11 mouse cellular contexts compared by ENCODE assay signal in the genomic region with DNA sequence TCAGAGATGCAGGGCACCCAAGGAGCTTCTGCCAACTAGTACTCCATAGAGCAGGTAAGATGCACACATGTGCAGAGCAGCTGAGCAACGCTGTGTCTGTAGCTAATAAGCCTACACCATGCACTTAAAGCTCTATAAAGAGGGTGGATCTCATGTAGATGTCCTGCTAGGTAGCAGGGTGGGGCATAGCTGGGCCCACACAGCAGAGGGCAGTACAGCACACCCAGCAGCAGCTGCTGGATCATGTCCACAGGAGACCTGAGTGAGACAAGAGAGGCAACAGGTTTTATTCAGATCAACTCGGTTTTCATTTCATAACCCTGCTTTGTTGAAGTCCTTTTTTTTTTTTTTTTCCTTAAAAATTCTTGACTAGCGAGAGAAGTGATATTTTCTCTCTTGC.
DNase-seq lines count a peak whose midpoint lies in the region; ATAC-seq and TF ChIP-seq lines count a peak whose summit lies in the region.
"Had no signal": no experiment of that assay in that cellular context is flagged by ENCODE, and none has a peak within 500 bp of the region (broad histone marks: within the 10 kb centered on the region; RNA-seq: fewer than 3 reads in every experiment).

No protein-coding gene starts in this region.

- H3K36me3 ChIP-seq in heart, embryonic 10.5 days: no peaks in the 10 kb centered on the region
- H3K36me3 ChIP-seq in heart, embryonic 11.5 days (ENCODE audit: control insufficient read depth, insufficient read depth, low read length): no peaks in the 10 kb centered on the region
- H3K36me3 ChIP-seq in heart, embryonic 15.5 days: no peaks in the 10 kb centered on the region
- H3K36me3 ChIP-seq in stomach, postnatal 0 days (ENCODE audit: control insufficient read depth, insufficient read depth, low read length): no peaks in the 10 kb centered on the region
- H3K36me3 ChIP-seq in forebrain, embryonic 14.5 days (ENCODE audit: control insufficient read depth, insufficient read depth, low read length): no peaks in the 10 kb centered on the region
- H3K36me3 ChIP-seq: embryonic facial prominence, embryonic 13.5 days; hindbrain, embryonic 10.5 days had no signal

- H3K9ac ChIP-seq in heart, embryonic 11.5 days (ENCODE audit: low read depth, low read length): no peak overlapping the region
- H3K9ac ChIP-seq in heart, embryonic 15.5 days: no peak overlapping the region
- no peak overlapping the region for H3K9ac ChIP-seq in stomach, postnatal 0 days (ENCODE audit: low read length)
- no peak overlapping the region for H3K9ac ChIP-seq in forebrain, embryonic 14.5 days (ENCODE audit: low read length)
- H3K9ac ChIP-seq: embryonic facial prominence, embryonic 13.5 days had no signal

- peak; percentile 64 for TF ChIP-seq CTCF in stomach, postnatal 0 days (IDR thresholded peaks at IDR 0.05; ENCODE audit: low read depth)

- no peak for ATAC-seq in heart, embryonic 11.5 days (replicated peaks; ENCODE audit: insufficient number of reproducible peaks, low FRiP score, low TSS enrichment)
- ATAC-seq in heart, embryonic 15.5 days (replicated peaks; ENCODE audit: insufficient number of reproducible peaks, insufficient read depth, low FRiP score, low read depth): 0 out of 2 replicates have a peak, but pooled peaks have one; percentile 43
- no peak for ATAC-seq in stomach, postnatal 0 days (ENCODE audit: low FRiP score, low TSS enrichment)
- ATAC-seq in forebrain, embryonic 14.5 days: no peak

- H3K9me3 ChIP-seq in heart, embryonic 10.5 days: no peaks in the 10 kb centered on the region
- no peaks in the 10 kb centered on the region for H3K9me3 ChIP-seq in heart, embryonic 11.5 days (replicated peaks; ENCODE audit: control insufficient read depth, low read length)
- no peaks in the 10 kb centered on the region for H3K9me3 ChIP-seq in heart, embryonic 15.5 days (replicated peaks)
- no peaks in the 10 kb centered on the region for H3K9me3 ChIP-seq in stomach, postnatal 0 days (ENCODE audit: control insufficient read depth, low read length)
- no peaks in the 10 kb centered on the region for H3K9me3 ChIP-seq in forebrain, embryonic 14.5 days (replicated peaks; ENCODE audit: control insufficient read depth, low read length)
- H3K9me3 ChIP-seq: embryonic facial prominence, embryonic 13.5 days; hindbrain, embryonic 10.5 days had no signal

- DNase-seq in heart, embryonic 10.5 days (ENCODE audit: low spot score): no peak
- DNase-seq in thymus, postnatal 4 days: peak; percentile 21
- no peak for DNase-seq in thymus, postnatal 10 days (ENCODE audit: low spot score in 2 of 2)
- DNase-seq in stomach, postnatal 0 days (ENCODE audit: low spot score): peak; percentile 29
- DNase-seq in forebrain, embryonic 14.5 days (ENCODE audit: low spot score): no peak
- no peak for DNase-seq in urinary bladder, postnatal 4 days (ENCODE audit: low spot score in 2 of 2)
- DNase-seq: thymus, adult 18-20 months had no signal

- no peak overlapping the region for H3K4me3 ChIP-seq in heart, embryonic 10.5 days
- no peak overlapping the region for H3K4me3 ChIP-seq in heart, embryonic 11.5 days (ENCODE audit: low read depth, low read length)
- H3K4me3 ChIP-seq in heart, embryonic 15.5 days: no peak overlapping the region
- H3K4me3 ChIP-seq in stomach, postnatal 0 days (ENCODE audit: low read depth, low read length): no peak overlapping the region
- no peak overlapping the region for H3K4me3 ChIP-seq in forebrain, embryonic 14.5 days (ENCODE audit: low read depth, low read length)
- H3K4me3 ChIP-seq: embryonic facial prominence, embryonic 13.5 days; hindbrain, embryonic 10.5 days had no signal

- no peaks in the 10 kb centered on the region for H3K27me3 ChIP-seq in heart, embryonic 10.5 days (ENCODE audit: insufficient read depth, poor library complexity, severe bottlenecking)
- no peaks in the 10 kb centered on the region; the same call in 1 of the 2 replicates for H3K27me3 ChIP-seq in heart, embryonic 11.5 days (ENCODE audit: control insufficient read depth, insufficient read depth, low read length)
- H3K27me3 ChIP-seq in heart, embryonic 15.5 days: no peaks in the 10 kb centered on the region
- H3K27me3 ChIP-seq in stomach, postnatal 0 days (ENCODE audit: control insufficient read depth, insufficient read depth, low read length): no peaks in the 10 kb centered on the region
- H3K27me3 ChIP-seq in forebrain, embryonic 14.5 days (replicated peaks; ENCODE audit: control insufficient read depth, insufficient read depth, low read length): no peaks in the 10 kb centered on the region
- H3K27me3 ChIP-seq: embryonic facial prominence, embryonic 13.5 days had no signal

- 54% methylated on average over 3 of the region's 3 CpGs for WGBS in heart, embryonic 10.5 days
- WGBS in heart, embryonic 11.5 days (ENCODE audit: insufficient replicate concordance): 56% methylated on average over 3 of the region's 3 CpGs
- WGBS in heart, embryonic 15.5 days: 61% methylated on average over 3 of the region's 3 CpGs
- 58% methylated on average over 3 of the region's 3 CpGs for WGBS in stomach, postnatal 0 days
- 71% methylated on average over 3 of the region's 3 CpGs for WGBS in forebrain, embryonic 14.5 days

- H3K4me1 ChIP-seq in heart, embryonic 10.5 days: peaks cover 7% of the 10 kb centered on the region
- H3K4me1 ChIP-seq in heart, embryonic 11.5 days (ENCODE audit: control insufficient read depth, insufficient read depth, low read length): no peaks in the 10 kb centered on the region; the same call in 1 of the 2 replicates
- H3K4me1 ChIP-seq in heart, embryonic 15.5 days (replicated peaks): 0 out of 2 replicates have a peak, but pooled peaks cover 2% of the 10 kb centered on the region
- no peaks in the 10 kb centered on the region for H3K4me1 ChIP-seq in stomach, postnatal 0 days (replicated peaks; ENCODE audit: control insufficient read depth, insufficient read depth)
- H3K4me1 ChIP-seq in forebrain, embryonic 14.5 days (ENCODE audit: control insufficient read depth, insufficient read depth, low read length): no peaks in the 10 kb centered on the region
- H3K4me1 ChIP-seq: embryonic facial prominence, embryonic 13.5 days; hindbrain, embryonic 10.5 days had no signal

- peak overlapping the region; percentile 16; the same call in 1 of the 2 replicates for H3K27ac ChIP-seq in heart, embryonic 10.5 days
- H3K27ac ChIP-seq in heart, embryonic 11.5 days (ENCODE audit: low read depth, low read length): no peak overlapping the region
- H3K27ac ChIP-seq in heart, embryonic 15.5 days: no peak overlapping the region
- H3K27ac ChIP-seq in stomach, postnatal 0 days (replicated peaks): no peak overlapping the region
- H3K27ac ChIP-seq in forebrain, embryonic 14.5 days (ENCODE audit: low read depth, low read length): no peak overlapping the region
- H3K27ac ChIP-seq: embryonic facial prominence, embryonic 13.5 days; hindbrain, embryonic 10.5 days had no signal

- no peak overlapping the region for H3K4me2 ChIP-seq in heart, embryonic 11.5 days
- H3K4me2 ChIP-seq in heart, embryonic 15.5 days: no peak overlapping the region
- H3K4me2 ChIP-seq in stomach, postnatal 0 days (replicated peaks; ENCODE audit: low read depth): no peak overlapping the region
- H3K4me2 ChIP-seq in forebrain, embryonic 14.5 days (ENCODE audit: low read length): no peak overlapping the region
- H3K4me2 ChIP-seq: embryonic facial prominence, embryonic 13.5 days had no signal

- no peak for TF ChIP-seq EP300 in stomach, postnatal 0 days (optimal IDR thresholded peaks at IDR 0.05)

Comparison
In these comparisons a context has a peak if more than half of its experiments do, and no peak if none do; other contexts are left out.
1. DNase-seq: peak in thymus, postnatal 4 days (single experiment) and stomach, postnatal 0 days (single experiment); none in heart, embryonic 10.5 days (single experiment), thymus, postnatal 10 days (0 of 2), forebrain, embryonic 14.5 days (single experiment) and urinary bladder, postnatal 4 days (0 of 2).